Mouse (Mus musculus) cerebellum, postnatal 10 days (tissue): ENCODE data around the gene Parl.

Source experiments
- DNase-seq, 2 experiments: peaks; one replicate each; pipeline ENCODE4 v3.0.0; 2021; ENCODE audit warnings: mixed read lengths in 2 of 2

The Parl gene

DNA sequence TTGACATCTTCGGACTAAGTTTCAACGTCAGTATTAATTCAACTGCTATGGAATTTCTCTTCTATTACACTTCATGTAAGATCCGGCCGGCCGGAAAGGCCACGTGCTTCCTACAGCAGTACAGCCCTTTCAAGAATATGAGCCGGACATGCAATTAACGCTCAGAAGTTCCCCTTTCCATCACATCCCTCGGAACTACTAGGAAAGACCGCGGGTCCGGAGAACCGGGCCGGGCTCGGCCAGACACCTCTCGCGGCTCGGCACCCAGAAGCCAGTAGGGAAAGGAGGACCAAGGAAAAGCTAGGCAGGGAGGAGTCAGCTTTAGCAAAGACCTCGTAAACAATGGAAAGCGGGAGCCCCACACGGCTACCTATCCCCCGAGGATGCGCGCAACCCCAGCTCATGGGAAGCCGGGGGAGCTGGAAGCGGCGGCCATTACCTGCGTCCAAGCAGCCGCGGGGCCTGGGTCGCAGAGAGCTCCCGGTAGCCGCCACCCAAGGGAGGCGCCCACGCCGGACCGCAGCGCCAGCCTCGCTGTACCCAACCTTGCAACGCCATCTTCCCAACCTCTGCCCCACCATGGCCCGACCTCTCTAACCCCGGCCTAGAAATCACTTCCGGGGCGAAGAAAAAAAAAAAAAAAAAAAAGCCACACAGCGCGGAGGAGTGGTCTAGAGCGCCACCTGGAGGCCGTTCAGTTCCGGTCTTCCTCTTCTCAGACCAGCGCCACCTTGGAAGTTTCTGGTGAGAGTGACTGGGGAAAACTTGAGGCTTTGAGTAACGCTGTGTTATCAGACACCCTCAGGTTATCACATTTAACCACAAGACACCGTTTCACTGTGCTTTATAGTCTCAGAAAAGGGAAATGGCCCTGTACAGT lies at the start of gene Parl:
Parl (minus strand) TSS at position 618 of the 880 bp plus-strand sequence.
- DNase-seq: peak; percentile 93 to 96

DNA sequence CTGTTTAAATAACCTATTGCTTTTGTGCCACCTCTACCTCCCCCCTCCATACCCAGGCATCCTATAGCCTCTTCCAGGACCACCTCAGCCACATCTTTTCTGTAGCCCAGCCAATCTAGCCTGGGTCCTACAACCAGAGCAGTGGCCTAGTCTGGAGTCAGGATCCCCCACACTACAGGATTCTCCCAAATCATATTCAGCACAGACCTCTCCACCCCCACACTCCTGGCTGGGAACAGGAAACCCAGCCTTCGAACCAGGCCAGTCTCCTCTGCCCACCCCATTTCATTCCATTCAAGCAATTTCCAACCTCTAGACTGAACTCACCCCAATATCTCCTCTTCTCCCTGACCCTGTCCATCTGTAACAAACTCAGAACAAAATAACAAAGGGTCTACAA lies 43.3 kb upstream of the Parl start:
- no peak for DNase-seq

DNA sequence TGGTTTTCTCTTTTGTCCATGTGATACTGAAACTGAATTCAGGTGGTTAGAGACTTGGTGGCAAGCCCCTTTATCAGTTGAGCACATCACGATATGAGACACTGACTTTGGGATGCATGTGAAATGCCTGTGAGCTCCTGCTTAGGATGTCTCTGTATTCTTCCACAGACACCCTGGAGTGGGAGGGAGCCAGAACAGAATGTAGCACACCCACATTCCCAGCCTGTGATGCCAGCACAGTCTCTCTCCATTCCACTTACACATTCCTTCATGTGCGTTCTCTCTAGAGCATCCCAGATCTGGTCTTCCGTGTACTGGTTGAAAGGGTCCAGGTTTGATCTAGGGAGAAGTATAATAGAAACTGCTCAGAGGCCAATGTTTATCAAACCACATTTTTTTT lies 36.4 kb upstream of the Parl start:
- DNase-seq: no peak

GRCm38 (mm10) chr16:20334918-20335317 lies 32.7 kb upstream of the Parl start:
- DNase-seq: no peak

DNA sequence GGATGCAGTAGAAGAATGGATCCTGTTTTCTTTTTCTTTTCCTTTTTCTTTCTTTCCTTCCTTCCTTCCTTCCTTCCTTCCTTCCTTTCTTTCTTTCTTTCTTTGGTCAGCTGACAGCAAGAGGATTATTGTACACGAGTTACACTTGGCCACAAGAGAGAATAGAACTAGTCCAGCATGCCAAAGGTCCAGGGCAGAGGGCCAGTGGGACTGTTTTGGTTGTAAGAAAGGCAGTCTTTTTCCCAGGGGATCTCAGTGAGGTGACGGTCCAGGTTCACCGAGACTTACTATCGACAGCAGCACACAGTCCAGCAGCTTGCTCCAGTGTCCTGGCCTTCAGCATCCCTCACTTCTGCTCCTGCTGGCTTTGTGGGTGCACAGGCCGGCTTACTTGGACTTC lies 26.1 kb upstream of the Parl start:
- DNase-seq: no peak

GRCm38 (mm10) chr16:20325286-20325685 lies 23.1 kb upstream of the Parl start, which contains the start of gene Cyp2ab1:
TSS of gene Cyp2ab1 (minus strand) at chr16:20325404.
- no peak for DNase-seq

DNA sequence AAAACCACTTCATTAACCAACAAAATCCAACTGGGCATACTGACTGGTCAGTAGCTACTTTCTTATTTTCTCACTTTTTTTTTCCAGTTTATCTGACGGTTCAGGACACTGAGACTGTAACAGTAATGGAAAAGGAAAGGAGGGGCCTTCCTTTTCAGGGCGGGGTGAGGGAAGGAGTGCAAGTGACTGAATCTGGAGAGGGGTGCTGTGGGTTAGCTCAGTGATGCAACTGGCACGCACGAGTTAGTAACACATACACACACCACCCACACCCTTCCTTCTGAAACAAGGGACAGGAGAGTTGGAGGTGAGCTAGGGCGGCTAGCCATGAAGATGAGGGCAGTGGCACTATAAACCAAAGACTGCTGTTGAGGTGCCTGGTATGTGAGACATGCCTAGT lies 21.7 kb upstream of the Parl start:
- no peak for DNase-seq

DNA sequence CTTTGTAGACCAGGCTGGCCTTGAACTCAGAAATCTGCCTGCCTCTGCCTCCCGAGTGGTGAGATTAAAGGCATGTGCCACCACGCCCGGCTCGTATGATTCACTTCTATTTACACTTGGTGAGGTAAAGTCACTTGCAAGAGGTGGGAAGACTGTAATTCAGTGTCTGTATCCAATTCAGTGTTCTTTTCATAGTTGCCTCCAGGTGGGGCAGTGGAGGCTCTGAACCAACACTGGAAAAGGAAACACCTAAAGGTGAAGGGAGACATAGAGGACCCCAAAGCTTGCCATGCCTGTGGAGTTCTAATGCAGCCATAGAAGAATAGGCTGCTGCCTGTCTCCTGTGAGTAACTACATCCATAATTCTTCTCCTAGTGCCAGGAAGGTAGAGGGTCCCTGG lies 20.1 kb upstream of the Parl start:
- no peak for DNase-seq

- peak; percentile 12 to 15 for DNase-seq
These were observed 14.6 kb upstream of the Parl start for GRCm38 (mm10) chr16:20316770-20317169.

GRCm38 (mm10) chr16:20315266-20315665 lies 13.1 kb upstream of the Parl start:
- DNase-seq: no peak

GRCm38 (mm10) chr16:20312272-20312671 lies 10.1 kb upstream of the Parl start:
- no peak for DNase-seq

DNA sequence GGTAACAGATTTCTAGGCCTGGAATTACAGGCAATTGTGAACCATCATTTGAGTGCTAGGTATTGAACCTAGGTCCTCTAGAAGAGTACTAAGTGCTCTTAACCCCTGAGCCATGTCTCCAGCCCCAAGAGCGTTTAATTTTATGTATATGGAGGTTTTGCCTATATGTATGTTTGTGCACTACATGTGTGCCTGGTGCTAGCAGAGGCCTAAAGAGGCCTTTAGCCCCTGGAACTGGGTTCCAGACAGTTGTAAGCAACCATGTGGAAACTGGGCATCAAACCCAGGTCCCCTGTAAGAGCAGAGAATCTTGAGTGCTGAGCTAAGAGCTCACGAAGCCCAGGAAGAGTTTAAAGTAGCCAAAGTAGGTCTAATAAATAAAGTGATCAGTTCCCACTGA lies 2.1 kb downstream of the Parl start:
- no peak for DNase-seq

DNA sequence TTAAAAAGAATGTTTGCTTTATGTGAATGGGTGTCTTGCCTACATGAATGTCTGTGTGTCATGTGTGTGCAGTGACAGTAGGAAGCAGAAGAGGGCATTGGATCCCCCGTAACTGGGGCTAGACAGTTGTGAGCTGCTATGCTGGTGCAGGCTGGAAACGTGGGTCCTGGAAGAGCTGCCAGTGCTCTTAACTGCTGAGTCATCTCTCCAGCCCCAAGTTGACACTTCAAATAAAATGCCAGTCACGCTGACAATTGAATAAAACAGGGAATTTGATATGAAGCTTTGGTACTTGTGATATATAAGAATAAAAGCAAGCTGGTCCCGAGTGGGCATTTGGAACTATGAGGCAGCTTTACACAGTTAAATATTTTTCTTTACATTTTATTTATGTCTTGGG lies 21.9 kb downstream of the Parl start:
- DNase-seq: no peak

DNA sequence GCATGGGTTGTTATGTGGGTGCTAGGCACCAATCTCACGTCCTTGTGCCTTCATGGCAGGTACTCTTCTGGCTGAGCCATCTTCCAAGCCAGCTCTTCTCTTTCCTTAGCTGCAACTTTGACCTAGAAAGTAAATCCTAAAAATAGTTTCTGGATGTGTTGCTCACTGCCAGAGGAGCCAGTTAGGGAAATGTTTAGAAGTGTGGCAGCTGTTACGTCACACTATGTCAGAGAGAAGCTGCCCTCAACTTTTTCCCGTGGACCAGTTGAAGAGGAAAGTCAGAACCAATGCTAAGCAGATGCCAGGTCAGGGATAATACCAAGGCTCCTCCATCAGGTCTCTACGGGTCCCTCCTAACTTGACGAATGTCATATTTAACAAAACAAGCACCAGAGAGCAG lies 22.8 kb downstream of the Parl start:
- no peak for DNase-seq

DNA sequence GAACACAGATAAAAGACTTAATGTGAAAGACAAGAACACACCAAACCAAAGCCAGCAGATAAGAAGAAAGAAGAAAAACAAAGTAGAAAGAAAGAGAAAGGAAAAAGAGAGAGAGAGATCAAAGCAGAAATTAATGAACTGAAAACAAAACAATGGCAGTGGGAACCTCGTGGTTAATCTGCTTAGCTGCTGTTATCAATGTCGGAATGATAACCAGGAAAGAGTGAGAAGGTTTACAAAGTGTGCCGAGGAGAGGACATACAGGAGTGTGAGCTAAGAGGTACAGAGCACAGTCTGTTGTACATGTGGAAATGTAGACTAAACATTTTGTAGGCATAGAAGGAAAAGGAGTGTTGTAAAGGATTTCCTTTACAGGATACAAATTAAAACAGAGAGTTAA lies 29.2 kb downstream of the Parl start:
- no peak for DNase-seq

DNA sequence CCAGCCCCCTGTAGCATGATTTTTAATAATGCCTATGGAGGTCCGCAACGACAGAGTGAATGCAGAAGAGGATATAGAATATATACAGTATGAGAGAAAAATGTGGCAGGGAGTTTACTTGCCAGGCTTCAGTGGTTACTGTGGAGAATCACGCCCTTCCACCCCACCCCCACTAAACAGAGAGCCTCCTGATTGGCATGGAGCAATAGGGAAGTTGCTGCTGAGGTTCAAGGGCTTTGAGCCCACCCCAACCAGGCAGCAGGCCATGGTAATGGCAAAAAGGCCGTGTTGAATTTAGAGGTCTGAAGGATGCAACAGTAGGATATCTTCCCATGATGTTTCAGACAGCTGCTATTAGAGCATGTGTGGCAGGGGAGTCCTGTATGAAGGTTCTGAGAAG lies 30.8 kb downstream of the Parl start:
- no peak for DNase-seq

DNA sequence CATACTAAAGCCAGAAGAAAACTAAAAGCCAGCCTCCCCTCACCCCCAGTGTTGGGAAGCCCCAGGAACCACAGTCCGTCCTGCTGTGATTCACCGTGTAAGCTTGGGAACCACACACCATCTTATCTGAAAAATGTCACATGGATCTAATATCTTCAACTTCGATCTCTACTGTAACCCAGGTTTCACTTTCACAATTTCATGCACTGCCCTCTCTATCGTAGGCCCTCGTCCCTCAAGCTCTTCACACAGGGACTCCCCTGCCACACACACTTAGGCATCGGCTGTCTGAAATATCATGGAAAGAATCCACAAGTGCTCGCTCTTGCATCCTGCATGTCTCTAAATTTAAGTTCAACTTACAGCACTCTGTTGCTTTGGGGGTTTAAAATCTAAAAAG lies 37.1 kb downstream of the Parl start:
- DNase-seq: no peak

DNA sequence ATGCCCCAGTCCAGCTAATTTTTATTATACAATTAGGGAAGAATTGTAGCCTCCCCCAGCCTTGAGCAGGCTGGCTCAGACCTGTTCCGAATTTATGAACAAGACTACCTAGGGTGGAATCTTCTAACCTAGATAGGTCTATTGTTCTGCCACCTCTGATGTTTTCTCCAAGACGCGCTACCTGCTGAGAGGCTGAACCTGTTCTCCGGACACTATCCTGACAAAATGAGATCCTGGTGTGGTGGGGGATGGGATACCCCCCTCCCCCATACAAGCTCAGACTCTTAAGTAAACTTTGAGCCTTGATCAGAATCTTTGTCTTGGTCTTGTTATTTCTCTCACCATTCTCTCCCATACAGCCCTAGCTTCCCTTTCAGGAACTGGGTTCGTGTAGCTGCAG lies 44.3 kb downstream of the Parl start:
- DNase-seq: no peak

GRCm38 (mm10) chr16:20248442-20249174 lies 53.6 kb downstream of the Parl start:
- no peak for DNase-seq

GRCm38 (mm10) chr16:20247103-20247502 lies 55.1 kb downstream of the Parl start:
- no peak for DNase-seq

- peak; percentile 84 to 86 for DNase-seq
These were observed 61.4 kb downstream of the Parl start, which contains the start of gene Map6d1 for GRCm38 (mm10) chr16:20240468-20241414. TSS of gene Map6d1 (minus strand) at chr16:20241358.

- no peak for DNase-seq
These were observed 63.5 kb downstream of the Parl start for GRCm38 (mm10) chr16:20238646-20239045.

- DNase-seq: peak; percentile 55 to 73
These were observed 64.8 kb downstream of the Parl start for GRCm38 (mm10) chr16:20237426-20237825.
